8 mouse cellular contexts compared by ENCODE assay signal in genomic region chr2:21141520-21142203, GRCm38 (mm10).
DNase-seq lines count a peak whose midpoint lies in the region; ATAC-seq and TF ChIP-seq lines count a peak whose summit lies in the region.

No protein-coding gene starts in this region.

- peak; percentile 87 for ATAC-seq in hindbrain, embryonic 16.5 days

- H3K9ac ChIP-seq in hindbrain, embryonic 16.5 days (ENCODE audit: low read depth, low read length), result peak overlapping the region; percentile 88

- no peak; the same call in 1 of the 2 replicates for TF ChIP-seq POLR2A in cortical plate, adult 2 months (IDR thresholded peaks at IDR 0.05; ENCODE audit: extremely low read depth, insufficient read depth, low read length)

- peak; percentile 42 to 75 for DNase-seq in adrenal gland, adult (ENCODE audit: inconsistent age in 2 of 2, low spot score in 1 of 2)
- peak; percentile 57 for DNase-seq in gastrocnemius, postnatal 10 days
- DNase-seq in left cerebral cortex, postnatal 10 days (ENCODE audit: extremely low spot score in 1 of 2, low spot score in 2 of 2), result peak; percentile 16 to 75
- peak; percentile 64 to 65 for DNase-seq in right cerebral cortex, postnatal 10 days (ENCODE audit: low spot score in 2 of 2)
- DNase-seq in spleen, postnatal 4 days (ENCODE audit: low spot score in 2 of 2), result no peak

- H3K79me2 ChIP-seq in macrophage (ENCODE audit: inconsistent target), result no peaks in the 10 kb centered on the region

- H3K27me3 ChIP-seq in hindbrain, embryonic 16.5 days (replicated peaks; ENCODE audit: control insufficient read depth, insufficient read depth, low read length), result no peaks in the 10 kb centered on the region

- no peaks in the 10 kb centered on the region for H3K36me3 ChIP-seq in hindbrain, embryonic 16.5 days (ENCODE audit: control insufficient read depth, insufficient read depth, low read length)
- H3K36me3 ChIP-seq in macrophage (ENCODE audit: inconsistent target), result no peaks in the 10 kb centered on the region

- peaks cover 7% of the 10 kb centered on the region; the same call in 1 of the 2 replicates for H3K4me1 ChIP-seq in cortical plate, adult 2 months (ENCODE audit: control insufficient read depth, insufficient read depth, low read length)
- peaks cover 11% of the 10 kb centered on the region for H3K4me1 ChIP-seq in hindbrain, embryonic 16.5 days (ENCODE audit: control insufficient read depth, insufficient read depth, low read depth, low read length)

- intact Hi-C loops in left cerebral cortex, postnatal 10 days (cut with DNase I), result loop anchor here (5.0 kb wide), 1 partner anchor 174 kb away; the partner anchor contains the start of gene Arhgap21

- no peak overlapping the region for H3K27ac ChIP-seq in cortical plate, adult 2 months (ENCODE audit: insufficient read depth, low read length)
- H3K27ac ChIP-seq in hindbrain, embryonic 16.5 days (ENCODE audit: low read depth, low read length), result peak overlapping the region; percentile 95
- H3K27ac ChIP-seq in macrophage, result no peak overlapping the region

- under 1% methylated on average over 30 of the region's 46 CpGs for WGBS in hindbrain, embryonic 16.5 days
- WGBS in macrophage (ENCODE audit: missing documents), result 2% methylated on average over 45 of the region's 46 CpGs

- peak overlapping the region; percentile 35 for H3K4me3 ChIP-seq in cortical plate, adult 2 months (ENCODE audit: insufficient read depth, low read length)
- peak overlapping the region; percentile 67 for H3K4me3 ChIP-seq in hindbrain, embryonic 16.5 days (ENCODE audit: low read length)
- H3K4me3 ChIP-seq in macrophage (ENCODE audit: inconsistent target), result peak overlapping the region; percentile 8; the same call in 1 of the 2 replicates

- H3K9me3 ChIP-seq in hindbrain, embryonic 16.5 days (ENCODE audit: control insufficient read depth, low read length), result no peaks in the 10 kb centered on the region; the same call in 1 of the 2 replicates

- peak overlapping the region; percentile 97 for H3K4me2 ChIP-seq in hindbrain, embryonic 16.5 days (ENCODE audit: low read length)

- TF ChIP-seq CTCF in cortical plate, adult 2 months (IDR thresholded peaks at IDR 0.05; ENCODE audit: extremely low read depth, insufficient read depth, low read length), result no peak

Comparison
In these comparisons a context has a peak if more than half of its experiments do, and no peak if none do; other contexts are left out.
1. DNase-seq: peak in adrenal gland, adult (2 of 2), gastrocnemius, postnatal 10 days (single experiment), left cerebral cortex, postnatal 10 days (2 of 2) and right cerebral cortex, postnatal 10 days (2 of 2); none in spleen, postnatal 4 days (0 of 2).
2. H3K4me3 ChIP-seq: peak in every context shown above with its lines; median percentile 67 in hindbrain, embryonic 16.5 days; 35 in cortical plate, adult 2 months; 8 in macrophage.